Mouse (Mus musculus) WW6 (cell line): ENCODE measurements around the gene Ppp1r27.
"Not testable (repeated sequence)": the region's sequence is repeated elsewhere in the genome, so short reads cannot be mapped to it uniquely, and the experiment has no call there.

Source experiments
- DNase-seq: peaks from one replicate; pipeline ENCODE4 v3.0.0-alpha.2; 2013; ENCODE audit warnings: low read depth, low spot score

Gene Ppp1r27

DNA sequence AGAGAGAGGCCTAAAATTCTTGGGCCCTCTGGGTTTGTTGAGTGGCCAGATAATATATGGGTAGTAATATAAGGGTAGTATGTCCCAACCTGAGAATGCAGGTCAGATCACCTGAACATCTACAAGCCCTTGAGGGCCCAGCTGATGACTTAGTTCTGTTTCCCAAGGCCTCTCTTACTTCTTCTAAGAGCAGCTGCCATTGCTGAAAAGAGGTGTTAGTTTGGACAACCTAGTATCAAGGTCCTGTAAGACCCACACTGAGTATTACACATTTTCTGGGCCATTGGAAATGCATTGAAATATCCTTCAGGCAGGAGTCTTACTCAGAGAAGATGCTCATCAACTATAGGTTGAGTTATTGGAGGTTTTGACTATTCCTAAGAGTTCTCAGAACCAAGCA lies 25.0 kb upstream of the Ppp1r27 start:
- DNase-seq = no peak

DNA sequence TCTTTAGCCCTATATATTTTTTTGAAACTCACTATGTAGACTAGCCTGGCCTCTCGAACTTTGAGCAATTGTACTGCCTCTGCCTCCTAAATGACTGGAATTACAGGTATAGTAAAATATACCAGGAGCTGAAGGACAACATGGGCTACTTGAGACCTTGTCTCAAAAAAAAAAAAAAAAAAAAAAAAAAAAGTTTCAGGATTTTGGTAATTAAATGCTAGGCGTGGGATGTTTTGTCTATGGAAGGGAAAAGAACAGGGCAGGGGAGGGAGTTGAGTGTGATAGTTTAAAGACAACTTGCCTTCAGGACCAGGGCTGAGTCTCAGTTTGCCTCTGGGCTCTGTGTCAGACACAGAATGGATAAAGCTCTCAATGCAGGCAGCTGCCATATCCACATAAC lies 24.1 kb upstream of the Ppp1r27 start:
- DNase-seq = no peak

DNA sequence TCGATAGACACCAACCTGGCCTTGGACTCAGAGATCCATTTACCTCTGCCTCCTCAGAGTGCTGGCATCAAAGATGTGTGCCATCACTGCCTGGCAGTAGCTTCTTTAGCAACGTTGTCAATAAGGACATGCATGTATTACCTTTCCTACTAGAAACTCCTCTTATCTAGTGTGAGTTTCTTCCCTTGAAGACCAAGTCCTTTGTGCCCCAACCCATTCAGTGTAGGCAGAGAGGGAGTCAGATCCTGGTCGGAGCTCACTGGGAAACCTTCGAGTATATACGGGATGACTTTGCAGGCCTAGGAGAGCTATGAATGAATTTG lies 23.3 kb upstream of the Ppp1r27 start:
- no peak for DNase-seq

DNA sequence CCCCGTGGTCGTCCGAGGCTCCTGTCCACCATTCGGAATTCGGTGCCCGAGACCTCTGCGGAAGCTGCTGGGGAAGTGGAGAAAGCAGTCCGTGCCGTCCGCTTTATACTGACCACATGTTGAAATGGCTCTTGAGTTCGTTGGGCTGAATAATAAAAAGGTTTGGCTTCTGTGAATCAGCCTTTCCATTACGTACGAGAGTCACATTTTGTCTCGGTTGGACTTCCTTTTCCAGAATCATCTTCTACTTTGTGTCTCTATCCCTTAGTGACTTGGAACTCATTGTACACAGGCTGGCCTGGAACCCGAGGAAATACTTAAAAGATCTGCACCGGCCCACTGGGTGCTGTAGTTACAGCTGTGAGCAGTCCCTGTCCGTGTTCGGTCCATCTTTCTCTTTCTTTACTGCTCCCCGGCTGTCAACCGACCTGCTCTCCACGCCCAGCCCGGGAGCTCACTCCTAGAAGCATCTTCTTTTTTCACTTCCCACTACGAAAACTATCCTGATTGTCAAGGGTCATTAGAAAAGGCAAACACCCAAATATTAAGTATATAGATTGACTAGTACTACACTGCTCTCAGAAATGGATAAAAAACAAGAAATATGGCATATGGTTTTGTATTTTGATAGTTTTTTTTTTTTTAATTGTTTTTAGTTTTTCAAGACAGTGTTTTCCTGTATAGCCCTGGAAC lies 22.8 kb upstream of the Ppp1r27 start:
- DNase-seq = no peak

DNA sequence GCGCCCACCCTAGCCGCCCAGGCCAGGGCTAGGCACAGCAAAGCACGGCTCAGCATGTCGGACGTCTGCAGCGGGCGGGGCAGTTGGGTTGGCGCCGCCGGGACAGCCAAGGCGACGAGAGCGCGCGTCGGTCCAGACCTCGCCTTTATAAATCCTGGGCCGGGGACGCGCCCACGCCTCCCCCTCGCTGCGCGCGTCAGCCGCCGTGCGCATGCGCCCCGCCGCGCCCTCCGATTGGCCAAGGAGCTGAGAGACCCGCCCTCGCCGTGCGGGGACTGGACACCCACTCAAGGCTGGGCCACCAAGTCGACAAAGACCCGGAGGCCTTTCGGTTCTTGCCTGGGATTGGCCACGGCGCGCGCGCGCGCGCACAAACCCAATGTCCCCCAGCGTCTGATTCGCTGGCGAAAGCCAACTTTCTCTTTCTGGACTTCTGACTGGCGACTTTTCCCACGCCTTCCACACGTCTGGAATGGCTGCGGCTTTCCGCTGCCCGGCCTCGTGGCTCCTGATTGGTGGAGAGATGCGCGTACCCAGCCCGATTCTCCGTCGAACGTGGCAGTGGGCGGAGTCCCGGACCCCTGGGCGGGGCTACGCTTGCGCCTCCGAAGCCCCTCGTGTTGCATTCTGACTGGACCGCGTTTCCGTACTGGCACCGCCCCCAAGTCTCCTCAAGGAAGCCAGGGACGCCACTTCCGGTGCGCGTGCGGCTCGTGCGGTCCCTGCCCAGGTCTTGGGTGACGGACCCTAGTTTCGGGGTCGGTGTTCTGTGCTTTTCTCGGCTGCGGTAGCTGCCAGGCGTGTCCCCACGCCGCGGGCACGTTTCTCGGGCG lies 22.0 kb upstream of the Ppp1r27 start, which contains the start of gene P4hb:
Gene P4hb (minus strand): TSS at position 502 of the 833 bp plus-strand sequence.
- DNase-seq = peak; percentile 100

DNA sequence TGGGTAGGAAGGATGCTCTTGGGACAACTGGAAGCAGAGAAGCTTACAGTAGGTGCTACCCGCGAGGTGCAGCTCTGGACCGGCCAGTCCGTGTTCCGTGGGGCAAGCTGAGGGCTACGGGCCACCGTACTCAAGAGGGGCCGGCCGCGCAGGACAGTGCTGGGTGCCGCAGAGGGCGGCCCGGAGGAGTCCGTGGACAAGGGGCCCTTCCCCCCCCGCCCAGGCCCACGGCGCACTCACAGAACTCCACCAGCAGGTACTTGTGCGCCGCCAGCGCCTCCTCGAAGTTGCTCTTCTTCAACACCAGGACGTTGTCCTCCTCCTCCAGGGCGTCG lies 21.5 kb upstream of the Ppp1r27 start:
- DNase-seq = no peak

DNA sequence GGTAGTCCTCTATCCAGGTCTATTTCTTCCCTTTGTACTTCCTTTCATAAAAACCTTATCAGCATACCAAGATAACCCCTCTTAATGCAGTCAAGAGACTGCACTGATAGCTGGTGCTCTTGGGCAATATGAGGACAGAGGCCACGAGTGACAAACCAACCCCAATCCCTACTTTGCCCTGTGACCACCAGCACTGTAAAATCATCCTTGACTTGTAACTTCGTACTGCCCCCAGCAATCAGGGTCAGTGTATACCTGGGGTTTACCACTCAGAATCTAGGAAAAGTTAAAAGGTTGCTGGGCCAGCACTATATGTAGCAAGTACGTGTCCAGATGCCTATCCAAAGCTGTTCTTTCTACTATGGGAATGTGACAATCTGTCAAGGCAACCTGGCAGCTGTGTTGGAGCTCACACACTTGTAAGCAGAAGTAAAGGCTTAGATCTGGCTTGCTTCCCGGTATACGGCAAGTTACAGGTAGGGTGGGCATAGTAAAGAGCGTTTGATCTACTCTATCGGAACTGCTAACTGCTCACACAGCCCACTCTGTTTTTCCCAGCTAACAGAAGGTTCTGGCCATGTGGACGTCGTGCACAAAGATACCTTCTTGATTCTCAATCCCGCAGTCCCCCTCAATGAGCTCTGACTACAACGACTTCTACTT lies 21.0 kb upstream of the Ppp1r27 start:
- no peak for DNase-seq

DNA sequence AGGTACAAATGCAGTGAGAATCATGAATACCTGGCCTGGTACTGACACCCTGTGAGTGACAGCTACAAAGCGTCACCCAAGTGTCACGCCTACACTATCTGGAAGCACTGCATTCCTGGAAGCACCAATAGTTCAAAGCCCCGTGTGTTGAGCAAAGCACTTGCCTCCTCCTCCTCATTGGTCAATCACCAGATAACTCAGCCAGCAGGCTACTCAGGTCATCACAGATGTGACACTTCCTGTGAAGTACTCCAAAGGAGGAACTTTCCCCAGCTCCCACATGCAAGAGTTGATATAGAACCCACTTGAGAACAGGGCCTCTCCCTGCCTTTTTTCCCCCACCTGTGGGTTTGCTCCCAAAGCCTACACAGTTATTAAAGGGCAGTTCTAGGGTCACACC lies 20.2 kb upstream of the Ppp1r27 start:
- no peak for DNase-seq

DNA sequence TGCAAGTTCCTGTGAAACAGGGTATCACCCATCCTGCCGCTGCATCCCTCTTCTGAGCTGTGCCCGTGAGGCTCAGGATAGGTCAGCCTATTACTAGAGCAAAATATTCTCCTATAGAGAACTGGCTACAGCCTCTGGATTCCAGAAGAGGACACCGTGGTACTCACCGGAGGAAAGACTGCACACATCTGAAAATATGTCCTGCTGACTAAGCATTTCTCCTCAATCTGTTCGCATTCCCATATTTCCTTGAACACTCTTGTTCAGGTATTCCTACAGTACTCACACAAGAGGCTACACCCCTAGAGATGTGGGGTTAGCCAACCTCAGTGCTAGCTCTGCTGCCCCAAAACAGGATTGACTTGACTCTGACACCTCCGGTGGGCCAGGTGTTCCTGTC lies 17.4 kb upstream of the Ppp1r27 start:
- DNase-seq = no peak

DNA sequence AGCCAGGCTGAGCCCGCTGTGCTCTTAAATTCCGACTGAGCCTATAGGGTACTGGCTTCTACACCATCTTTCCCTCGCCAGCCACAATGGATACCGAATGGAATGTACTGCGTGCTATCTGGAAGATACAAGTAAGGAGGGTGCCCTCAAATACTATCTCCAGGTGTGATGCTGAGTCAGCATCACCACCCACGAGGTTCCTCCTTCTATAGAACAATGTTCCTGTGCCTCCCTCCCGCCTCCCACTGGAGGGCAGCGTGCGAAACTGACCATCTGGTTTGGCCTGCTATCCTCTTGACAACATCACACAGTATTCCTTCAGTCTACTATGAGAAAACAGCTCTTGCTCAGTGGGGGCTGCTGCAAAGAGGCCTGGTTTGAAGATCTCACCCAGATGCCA lies 14.2 kb upstream of the Ppp1r27 start:
- no peak for DNase-seq

DNA sequence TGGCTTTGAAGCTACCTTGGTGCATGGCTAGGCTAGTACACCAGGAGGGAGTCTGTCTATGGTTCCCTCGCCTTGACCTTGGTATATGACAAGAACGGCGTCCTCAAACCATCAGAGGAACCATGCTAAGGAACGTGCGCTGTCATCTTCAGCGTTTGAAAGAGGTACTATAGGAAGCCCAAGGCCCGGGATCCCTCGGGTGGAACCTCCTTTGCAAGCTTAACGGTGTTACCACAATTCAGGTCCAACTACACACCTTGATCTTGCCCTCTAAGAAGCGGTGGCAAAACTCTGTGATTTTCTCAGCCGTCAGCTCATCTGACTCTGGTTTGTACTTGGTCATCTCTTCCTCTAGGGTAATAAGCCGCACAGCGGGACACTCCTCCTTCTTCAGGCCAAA lies 12.0 kb upstream of the Ppp1r27 start:
- DNase-seq = no peak

DNA sequence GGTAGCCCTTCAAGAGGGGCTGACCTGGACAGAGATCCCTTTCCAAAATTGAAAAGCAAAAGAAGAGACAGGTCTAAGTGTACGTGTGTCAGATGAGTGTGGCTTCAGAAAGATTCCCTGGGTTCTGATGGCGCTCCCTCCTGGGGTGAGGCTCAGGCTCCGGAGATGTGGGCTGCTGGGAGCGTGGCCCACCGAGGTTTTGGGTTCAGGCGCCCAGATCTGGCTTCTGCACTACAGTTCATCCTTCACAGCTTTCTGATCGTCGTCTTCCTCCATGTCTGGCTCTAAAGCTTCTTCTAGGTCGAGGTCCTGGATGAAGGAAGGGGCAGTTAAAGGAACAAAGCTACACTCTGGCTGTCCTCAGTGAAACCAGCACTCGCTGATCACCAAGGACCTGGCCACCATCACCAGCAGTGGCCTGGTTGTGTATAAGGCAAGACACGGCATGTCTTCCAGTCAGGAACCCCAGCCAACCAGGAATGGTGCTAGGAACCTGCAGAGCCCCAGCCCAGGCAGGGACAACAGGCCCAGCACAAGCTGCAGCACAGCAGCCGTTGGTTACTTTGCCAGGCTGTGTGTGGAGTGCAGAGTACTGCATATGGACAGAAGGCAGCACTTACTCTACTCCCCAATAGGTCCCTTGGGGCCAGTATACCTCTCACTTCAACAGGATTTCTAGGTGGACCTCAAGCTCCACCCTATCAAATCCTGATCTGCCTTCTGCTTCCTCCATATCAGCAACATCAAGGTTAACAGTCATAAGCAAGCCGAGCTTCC lies 10.2 kb upstream of the Ppp1r27 start:
- DNase-seq = no peak

DNA sequence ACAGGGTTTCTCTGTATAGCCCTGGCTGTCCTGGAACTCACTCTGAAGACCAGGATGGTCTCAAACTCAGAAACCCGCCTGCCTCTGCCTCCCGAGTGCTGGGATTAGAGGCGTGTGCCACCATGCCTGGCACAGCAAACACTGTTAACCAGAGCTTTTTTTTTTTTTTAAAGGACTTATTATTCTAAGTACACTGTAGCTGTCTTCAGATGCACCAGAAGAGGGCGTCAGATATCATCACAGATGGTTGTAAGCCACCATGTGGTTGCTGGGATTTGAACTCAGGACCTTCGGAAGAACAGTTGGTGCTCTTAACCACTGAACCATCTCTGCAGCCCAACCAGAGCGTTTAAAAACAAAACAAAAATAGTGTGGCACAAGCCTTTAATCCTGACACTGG lies 7.9 kb upstream of the Ppp1r27 start:
- DNase-seq = not testable (repeated sequence)

DNA sequence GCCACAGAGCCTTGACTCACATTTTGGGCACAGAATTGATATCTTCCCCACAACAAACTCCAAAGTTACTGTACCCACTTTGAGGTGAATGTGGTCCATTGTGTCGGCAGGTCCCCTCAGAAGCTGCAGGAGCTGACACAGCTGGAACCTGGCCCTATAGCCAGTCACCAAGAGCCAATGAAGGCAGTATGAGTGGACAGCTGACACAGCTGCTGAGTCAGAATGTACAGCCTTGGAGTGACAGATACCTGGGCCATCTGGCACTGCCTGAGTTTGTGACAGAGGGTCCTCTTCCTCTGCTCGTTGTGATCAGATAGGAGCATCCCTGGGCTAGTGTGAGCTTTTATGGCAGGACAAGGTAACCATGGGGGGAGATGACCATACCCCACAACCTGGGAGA lies 4.3 kb upstream of the Ppp1r27 start:
- no peak for DNase-seq

DNA sequence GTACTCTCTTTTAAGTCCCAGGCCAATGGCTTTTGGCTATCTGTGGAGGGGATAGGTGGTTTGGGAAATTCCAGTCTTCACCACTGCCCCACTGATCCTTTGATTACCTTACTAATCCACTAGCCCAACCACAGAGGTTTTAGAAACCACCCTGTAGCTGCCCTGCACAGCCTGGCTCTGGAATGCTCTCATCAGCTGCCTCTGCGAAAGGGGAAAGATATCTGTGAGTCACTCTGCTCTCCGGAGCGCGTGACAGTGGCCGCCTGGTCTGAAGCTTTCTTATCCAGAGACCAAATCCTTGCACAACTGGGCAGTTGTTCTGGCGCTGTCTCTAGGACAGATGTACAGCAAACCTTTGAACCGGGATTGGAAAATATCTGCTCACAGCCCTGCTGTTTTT lies 3.9 kb upstream of the Ppp1r27 start:
- DNase-seq = no peak

DNA sequence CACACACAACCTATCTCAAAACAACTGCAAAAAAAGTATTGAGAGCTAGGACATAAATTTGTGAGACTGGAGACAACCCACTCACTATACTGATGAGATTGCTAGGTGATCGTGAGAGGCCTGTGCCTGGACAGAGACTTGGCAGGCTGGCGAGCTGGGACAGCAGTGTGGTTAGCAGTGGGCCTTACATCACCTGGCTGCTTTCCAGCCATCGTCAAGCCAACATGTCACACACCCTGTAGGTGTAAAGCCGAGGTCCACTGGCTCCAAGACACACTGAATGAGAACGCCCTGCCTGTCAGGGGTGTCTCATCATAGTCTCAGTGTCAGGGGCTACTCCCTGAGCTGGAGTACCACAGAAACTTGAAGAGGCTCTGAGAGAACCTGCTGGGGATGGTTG lies 1.8 kb upstream of the Ppp1r27 start:
- no peak for DNase-seq

DNA sequence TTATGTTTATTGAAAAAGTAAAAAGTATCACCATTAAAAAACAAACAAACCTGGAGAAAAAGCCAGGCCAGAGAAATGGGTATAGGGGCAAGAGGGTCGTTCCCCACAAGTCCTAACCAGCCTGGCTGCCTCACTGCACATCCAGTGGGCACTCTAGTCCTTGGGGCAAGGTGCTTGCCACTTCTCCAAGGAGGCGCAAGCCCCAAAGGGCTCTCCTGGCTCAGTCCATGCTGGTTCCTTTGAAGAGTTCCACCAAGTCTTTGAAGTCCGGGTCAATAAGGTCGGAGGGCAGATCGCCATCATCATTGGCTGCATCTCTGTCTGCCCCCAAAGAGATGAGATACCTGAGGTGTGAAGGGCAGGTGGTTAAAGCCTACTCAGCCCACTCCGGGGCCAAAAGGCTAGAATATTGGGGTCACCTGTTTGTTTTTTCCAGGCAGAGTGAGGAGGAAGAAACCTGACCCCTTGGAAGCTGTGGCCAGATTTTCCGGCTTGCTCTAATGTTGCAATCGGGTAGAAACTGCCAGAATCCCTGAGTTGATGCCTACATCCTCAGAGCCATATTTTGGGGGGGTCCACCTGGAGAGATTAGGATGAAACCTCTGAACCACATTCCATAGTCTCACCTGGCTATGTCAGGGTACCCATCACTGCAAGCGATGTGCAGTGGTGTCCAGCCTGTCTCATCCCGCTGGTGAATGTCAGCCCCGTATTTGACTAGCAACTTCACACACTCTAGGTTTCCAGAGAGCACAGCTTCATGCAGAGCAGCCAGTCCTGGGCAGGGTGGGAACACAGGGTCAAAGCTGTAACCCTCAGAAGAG lies 734 bp downstream of the Ppp1r27 start:
- DNase-seq = no peak

DNA sequence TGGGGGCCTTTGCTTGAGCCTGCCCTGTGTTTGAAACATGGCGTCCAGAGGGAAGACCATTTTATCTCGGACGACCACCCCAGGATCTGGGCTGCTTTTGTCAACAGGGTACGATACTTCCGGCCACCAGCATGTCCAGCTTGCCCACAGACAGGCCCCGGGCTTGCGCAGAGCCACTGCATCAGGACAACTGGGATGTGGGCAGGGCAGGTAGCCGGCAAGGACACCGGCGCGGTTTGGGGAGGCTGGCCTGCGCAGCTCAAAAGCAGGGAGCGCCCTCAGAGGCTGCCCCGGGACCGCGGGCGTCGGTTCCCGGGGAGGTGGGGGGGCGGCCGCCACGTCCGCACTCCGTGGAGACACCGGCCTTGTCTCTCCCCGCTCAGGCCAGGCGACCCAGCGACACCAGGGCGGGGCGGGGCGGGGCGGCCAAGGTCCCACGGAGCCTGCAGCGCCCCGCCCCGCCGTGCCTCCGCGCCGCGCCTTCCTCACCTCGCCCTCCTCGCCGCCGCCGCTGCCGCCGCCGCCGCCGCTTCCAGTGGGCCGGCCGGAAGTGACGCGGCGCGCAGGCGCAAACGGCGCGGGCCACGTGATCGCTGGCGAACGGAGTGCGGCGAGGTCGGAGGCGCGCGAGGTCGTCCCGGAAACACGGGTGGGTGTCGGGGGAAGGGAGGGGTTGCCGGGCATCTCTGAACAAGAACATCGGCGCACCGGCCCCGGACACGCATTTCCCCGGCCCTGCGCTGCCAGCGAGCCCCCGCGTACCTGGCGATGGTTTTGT lies 1.6 kb downstream of the Ppp1r27 start, which contains the start of gene Mcrip1:
Gene Mcrip1 (minus strand): TSS at position 560 of the 778 bp plus-strand sequence.
- DNase-seq = peak; percentile 63

DNA sequence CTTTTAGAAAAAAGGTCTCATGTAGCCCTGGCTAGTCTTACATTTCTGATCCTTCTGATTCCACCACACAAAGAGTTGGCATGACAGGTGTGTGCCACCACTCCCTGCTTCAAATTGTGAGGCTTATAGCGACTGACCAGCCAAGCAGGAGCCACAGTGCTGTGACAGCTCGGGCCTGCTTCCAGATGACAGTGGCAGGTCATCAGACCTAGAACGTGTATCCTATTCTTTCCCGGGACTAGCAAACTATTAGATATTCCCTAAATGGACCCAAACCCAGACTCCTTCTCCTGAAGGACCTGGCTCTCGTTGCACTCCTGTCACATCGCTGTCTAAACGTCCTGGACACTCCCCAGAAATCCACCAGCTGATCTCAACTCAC lies 2.2 kb downstream of the Ppp1r27 start:
- no peak for DNase-seq

DNA sequence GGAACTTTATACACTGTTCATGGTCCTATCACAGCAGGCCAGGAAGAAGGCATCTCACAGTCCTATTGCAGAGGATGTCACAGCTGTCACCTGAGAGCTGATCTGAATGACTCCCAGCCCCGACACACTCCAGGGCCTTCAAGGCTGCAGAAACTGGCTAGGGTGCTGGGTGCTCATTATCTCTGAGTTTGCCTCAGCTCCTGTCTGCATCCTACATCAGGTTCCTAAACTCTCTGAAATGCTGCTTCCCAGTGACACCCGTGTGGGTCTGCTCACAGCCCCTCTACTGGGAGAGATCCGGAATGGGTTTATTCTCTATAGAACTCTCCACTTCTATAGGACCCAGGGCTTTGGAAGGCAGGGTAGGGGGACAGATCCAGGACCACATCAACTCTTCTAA lies 2.7 kb downstream of the Ppp1r27 start:
- no peak for DNase-seq
